Mouse (Mus musculus): ENCODE measurements around the gene Gm3278. TPM values are rescaled to one million over a fixed set of nuclear protein-coding genes. Genes with fewer than 3 reads are reported as not detected.

Gm3278 gene
- not detected for polyA plus RNA-seq (2015; fragmentation: Illumina TruSeq; extraction: RNeasy Lipid Tissue Mini Kit (QIAGEN cat#74804); ENCODE audit: insufficient read depth, low replicate concordance)

DNA sequence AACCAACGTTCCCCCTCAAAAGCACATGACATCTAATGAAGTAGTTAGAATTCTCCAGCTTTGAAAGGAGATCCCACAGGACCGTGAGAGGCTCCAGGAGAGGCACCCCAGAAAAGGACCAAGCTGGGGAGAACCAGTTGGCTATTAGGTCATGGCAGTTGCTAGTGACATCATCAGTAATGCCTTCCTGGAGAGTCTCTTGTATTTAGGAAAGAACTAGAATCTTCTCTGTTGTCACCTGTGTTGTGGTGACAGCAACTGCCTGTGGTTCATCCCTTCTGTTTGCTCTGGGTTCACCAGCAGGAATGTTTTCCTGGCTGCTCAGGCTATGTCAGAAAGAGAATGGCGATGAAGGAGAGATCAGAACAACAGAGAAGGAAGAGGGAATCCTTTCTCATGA, at the start of gene Gm3278:
Gene Gm3278 (plus strand): TSS at position 301 of the 400 bp plus-strand sequence.

DNA sequence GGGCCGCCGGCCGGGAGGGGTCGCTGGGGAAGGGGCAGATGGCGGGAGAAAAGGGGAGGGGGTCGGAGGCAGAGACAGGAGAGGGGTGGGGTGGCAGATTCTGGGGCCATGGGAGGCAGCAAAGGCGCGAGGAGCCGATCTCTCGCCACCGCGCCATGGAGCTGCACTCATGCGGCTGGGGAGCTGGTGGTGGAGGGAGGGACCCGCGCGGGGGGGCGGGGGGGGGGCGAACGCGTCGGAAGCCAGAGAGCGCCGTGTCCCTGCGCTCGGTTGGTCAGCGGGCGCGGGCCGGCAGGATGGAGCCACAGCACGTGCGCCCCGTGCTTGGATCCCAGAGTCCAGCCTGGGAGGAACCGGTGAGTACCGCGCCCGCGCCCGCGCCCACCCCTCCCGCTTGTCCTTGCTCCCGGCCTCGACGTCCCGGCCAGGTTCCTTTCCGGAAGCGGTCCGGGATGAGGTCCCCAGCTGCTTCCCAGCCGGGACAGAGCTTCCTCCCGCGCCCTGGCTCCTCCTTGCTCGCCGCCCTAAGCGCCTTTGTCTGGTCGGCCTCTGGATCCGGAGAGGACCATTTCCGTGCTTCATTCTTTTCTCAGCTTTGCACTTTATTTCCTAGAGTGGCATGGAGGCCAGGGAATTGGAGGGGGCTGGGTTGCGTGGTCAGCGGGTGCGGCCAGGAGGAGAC, 36.8 kb upstream of the Gm3278 start, which contains the start of gene Gm3264:
Gene Gm3264 (plus strand): TSS at position 278 of the 682 bp plus-strand sequence.

Other genes starting within 250 kb of the Gm3278 start
- not detected for gene Gm3239, start 228.2 kb upstream of the Gm3278 start, polyA plus RNA-seq (2015; fragmentation: Illumina TruSeq; extraction: RNeasy Lipid Tissue Mini Kit (QIAGEN cat#74804); ENCODE audit: insufficient read depth, low replicate concordance)
- gene Gm7876, start 183.2 kb upstream of the Gm3278 start, polyA plus RNA-seq (2015; fragmentation: Illumina TruSeq; extraction: RNeasy Lipid Tissue Mini Kit (QIAGEN cat#74804); ENCODE audit: insufficient read depth, low replicate concordance) = not detected
- not detected for gene Gm3252, start 165.6 kb upstream of the Gm3278 start, polyA plus RNA-seq (2015; fragmentation: Illumina TruSeq; extraction: RNeasy Lipid Tissue Mini Kit (QIAGEN cat#74804); ENCODE audit: insufficient read depth, low replicate concordance)
- gene Gm9602, start 116.1 kb upstream of the Gm3278 start, polyA plus RNA-seq (2015; fragmentation: Illumina TruSeq; extraction: RNeasy Lipid Tissue Mini Kit (QIAGEN cat#74804); ENCODE audit: insufficient read depth, low replicate concordance) = not detected
- not detected for gene Gm3269, start 54.3 kb upstream of the Gm3278 start, polyA plus RNA-seq (2015; fragmentation: Illumina TruSeq; extraction: RNeasy Lipid Tissue Mini Kit (QIAGEN cat#74804); ENCODE audit: insufficient read depth, low replicate concordance)
- not detected for gene Gm3264, start 36.8 kb upstream of the Gm3278 start, polyA plus RNA-seq (2015; fragmentation: Illumina TruSeq; extraction: RNeasy Lipid Tissue Mini Kit (QIAGEN cat#74804); ENCODE audit: insufficient read depth, low replicate concordance)
- not detected for gene Gm8297, start 91.5 kb downstream of the Gm3278 start, polyA plus RNA-seq (2015; fragmentation: Illumina TruSeq; extraction: RNeasy Lipid Tissue Mini Kit (QIAGEN cat#74804); ENCODE audit: insufficient read depth, low replicate concordance)
- not detected for gene Gm3298, start 123.5 kb downstream of the Gm3278 start, polyA plus RNA-seq (2015; fragmentation: Illumina TruSeq; extraction: RNeasy Lipid Tissue Mini Kit (QIAGEN cat#74804); ENCODE audit: insufficient read depth, low replicate concordance)
- gene 4930555G01Rik, start 158.2 kb downstream of the Gm3278 start, polyA plus RNA-seq (2015; fragmentation: Illumina TruSeq; extraction: RNeasy Lipid Tissue Mini Kit (QIAGEN cat#74804); ENCODE audit: insufficient read depth, low replicate concordance) = not detected
- 0.37 TPM for gene Gm8281, start 178.6 kb downstream of the Gm3278 start, polyA plus RNA-seq (2015; fragmentation: Illumina TruSeq; extraction: RNeasy Lipid Tissue Mini Kit (QIAGEN cat#74804); ENCODE audit: insufficient read depth, low replicate concordance)
- gene Gm8279, start 239.1 kb downstream of the Gm3278 start, polyA plus RNA-seq (2015; fragmentation: Illumina TruSeq; extraction: RNeasy Lipid Tissue Mini Kit (QIAGEN cat#74804); ENCODE audit: insufficient read depth, low replicate concordance) = not detected

Data from spleen, adult 10 weeks (tissue).